7 mouse cellular contexts compared by ENCODE assay signal in genomic region chr2:51972641-51973409, GRCm38 (mm10). TPM values are rescaled to one million over a fixed set of nuclear protein-coding genes. Genes with fewer than 3 reads are reported as not detected.
DNase-seq lines count a peak whose midpoint lies in the region; ATAC-seq and TF ChIP-seq lines count a peak whose summit lies in the region.

No protein-coding gene starts in this region.

- no peak for TF ChIP-seq CTCF in gastrocnemius, adult 2 months (IDR thresholded peaks at IDR 0.05)
- no peak for TF ChIP-seq CTCF in left cerebral cortex, adult 2 months (IDR thresholded peaks at IDR 0.05)

- H3K36me3 ChIP-seq in hindbrain, embryonic 16.5 days (ENCODE audit: control insufficient read depth, insufficient read depth, low read length), result no peaks in the 10 kb centered on the region
- peaks cover 2% of the 10 kb centered on the region for H3K36me3 ChIP-seq in megakaryocyte, embryonic 14.5 days (replicated peaks; ENCODE audit: low read length)

- peak overlapping the region; percentile 91 for H3K4me3 ChIP-seq in gastrocnemius, adult 2 months
- H3K4me3 ChIP-seq in hindbrain, embryonic 16.5 days (ENCODE audit: low read length), result peak overlapping the region; percentile 57
- H3K4me3 ChIP-seq in left cerebral cortex, adult 2 months, result peak overlapping the region; percentile 61
- H3K4me3 ChIP-seq in megakaryocyte, embryonic 14.5 days (replicated peaks), result peak overlapping the region; percentile 91

- peak overlapping the region; percentile 66 for H3K9ac ChIP-seq in hindbrain, embryonic 16.5 days (ENCODE audit: low read depth, low read length)

- peak overlapping the region; percentile 87 for H3K4me2 ChIP-seq in hindbrain, embryonic 16.5 days (ENCODE audit: low read length)

- peak overlapping the region; percentile 92 for H3K27ac ChIP-seq in gastrocnemius, adult 2 months
- peak overlapping the region; percentile 45; the same call in 1 of the 2 replicates for H3K27ac ChIP-seq in hindbrain, embryonic 16.5 days (ENCODE audit: low read depth, low read length)
- peak overlapping the region; percentile 33 for H3K27ac ChIP-seq in left cerebral cortex, adult 2 months

- peak; percentile 34 for DNase-seq in cerebellum, adult 9-11 months
- peak; percentile 67 for DNase-seq in gastrocnemius, adult 2 months
- peak; percentile 18 to 20 for DNase-seq in left cerebral cortex, adult 2 months (ENCODE audit: extremely low spot score in 1 of 2, low spot score in 2 of 2)
- peak; percentile 15 for DNase-seq in right cerebral cortex, postnatal 14 days

- H3K27me3 ChIP-seq in hindbrain, embryonic 16.5 days (replicated peaks; ENCODE audit: control insufficient read depth, insufficient read depth, low read length), result no peaks in the 10 kb centered on the region
- no peaks in the 10 kb centered on the region for H3K27me3 ChIP-seq in megakaryocyte, embryonic 14.5 days (replicated peaks)

- intact Hi-C loops in gastrocnemius, adult 2 months (cut with DNase I), result no loop called here
- intact Hi-C loops in left cerebral cortex, adult 2 months (cut with DNase I), result loop anchor here (2.0 kb wide), 1 partner anchor 100 kb away; the partner anchor contains the start of gene Rif1

- peak; percentile 94 for ATAC-seq in activated CD4-positive, CD25-positive, alpha-beta regulatory T cell, adult 4 months
- ATAC-seq in hindbrain, embryonic 16.5 days, result peak; percentile 89

- no peaks in the 10 kb centered on the region for H3K9me3 ChIP-seq in hindbrain, embryonic 16.5 days (ENCODE audit: control insufficient read depth, low read length)
- peaks cover 4% of the 10 kb centered on the region; the same call in 1 of the 2 replicates for H3K9me3 ChIP-seq in megakaryocyte, embryonic 14.5 days

- 3% methylated on average over 40 of the region's 40 CpGs for WGBS in hindbrain, embryonic 16.5 days

- no peaks in the 10 kb centered on the region for H3K4me1 ChIP-seq in hindbrain, embryonic 16.5 days (ENCODE audit: control insufficient read depth, insufficient read depth, low read depth, low read length)
- peaks cover 8% of the 10 kb centered on the region; the same call in 1 of the 2 replicates for H3K4me1 ChIP-seq in megakaryocyte, embryonic 14.5 days

RNA-seq across cellular contexts. Expression of gene Nmi, which starts 0.5 kb away (rescaled TPM):
- 100 to 1,000 TPM; 177 to 205 TPM for polyA plus RNA-seq in activated CD4-positive, CD25-positive, alpha-beta regulatory T cell, adult 4 months (2017; shearing (Covaris generic))
- 1 to 10 TPM; 2.4 to 3.2 TPM for total RNA-seq in gastrocnemius, adult 2 months (2021)
- 4.8 and 6.2 TPM in 2 replicates for polyA plus RNA-seq in hindbrain, embryonic 16.5 days (2015; fragmentation: Nextera tagmentation; extraction: Ambion mirVana)
- total RNA-seq in left cerebral cortex, adult 2 months (2021), result 1 to 10 TPM; 2.5 to 3.3 TPM
- 1.4 TPM in 1 of 2 replicates, not detected in the other for polyA plus RNA-seq in megakaryocyte, embryonic 14.5 days (2012; ENCODE audit: insufficient read depth, low replicate concordance)

RNA-seq across cellular contexts. Expression of gene Rbm43, which starts 37.9 kb away (rescaled TPM):
- polyA plus RNA-seq in activated CD4-positive, CD25-positive, alpha-beta regulatory T cell, adult 4 months (2017; shearing (Covaris generic)), result 10 to 100 TPM; 39.0 to 45.0 TPM
- 1 to 10 TPM; 1.0 to 1.2 TPM for total RNA-seq in gastrocnemius, adult 2 months (2021)
- 9.2 and 11.1 TPM in 2 replicates for polyA plus RNA-seq in hindbrain, embryonic 16.5 days (2015; fragmentation: Nextera tagmentation; extraction: Ambion mirVana)
- total RNA-seq in left cerebral cortex, adult 2 months (2021), result 10 to 100 TPM; 15.4 to 15.6 TPM
- 2.2 and 7.5 TPM in 2 replicates for polyA plus RNA-seq in megakaryocyte, embryonic 14.5 days (2012; ENCODE audit: insufficient read depth, low replicate concordance)

Comparison
In these comparisons a context has a peak if more than half of its experiments do, and no peak if none do; other contexts are left out.
1. Peak in every context shown above with its lines: DNase-seq, ATAC-seq, H3K4me3 ChIP-seq and H3K27ac ChIP-seq.
2. DNase-seq: peak in every context shown above with its lines; median percentile 67 in gastrocnemius, adult 2 months; 34 in cerebellum, adult 9-11 months; 19 in left cerebral cortex, adult 2 months; 15 in right cerebral cortex, postnatal 14 days.
3. H3K27ac ChIP-seq: peak in every context shown above with its lines; median percentile 92 in gastrocnemius, adult 2 months; 45 in hindbrain, embryonic 16.5 days; 33 in left cerebral cortex, adult 2 months.
4. RNA of gene Nmi, which starts 0.5 kb away (polyA plus RNA-seq): 177 to 205 TPM in activated CD4-positive, CD25-positive, alpha-beta regulatory T cell, adult 4 months; 4.8 to 6.2 TPM in hindbrain, embryonic 16.5 days and 1.4 TPM in megakaryocyte, embryonic 14.5 days; every median in the first group is over 10 times any median in the second.